Mouse (Mus musculus): ENCODE measurements at regions not wholly inside any gene's neighbourhood (a gene's known extent, or its start where the extent isn't known, plus 50 kb on each side); places are given as distances from the start of the nearest gene placed in this dataset.
A peak's percentile ranks its signal among the peaks of the same experiment; 100 is the strongest.

DNA sequence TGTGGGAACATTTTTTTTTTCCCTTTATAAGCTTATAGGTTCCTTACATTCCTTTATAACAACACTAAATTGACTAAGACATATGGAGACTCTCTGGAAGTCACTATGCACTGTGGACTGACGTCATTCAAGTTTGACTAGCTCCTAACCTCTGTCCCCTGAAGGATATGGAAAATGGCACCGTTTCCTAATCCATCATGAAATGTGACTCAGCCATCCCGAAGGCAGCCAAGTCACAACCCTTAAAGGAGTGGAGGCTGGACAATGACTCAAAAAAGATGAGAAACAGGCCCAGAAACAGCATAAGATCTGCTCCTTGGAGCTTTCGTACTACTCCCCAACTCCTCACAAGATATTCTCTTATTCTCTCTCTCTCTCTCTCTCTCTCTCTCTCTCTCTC, 253.5 kb downstream of the Hhipl2 start:
- Histone ChIP-seq H3K4me1 (replicated peaks; ENCODE audit: control insufficient read depth, insufficient read depth) (no peaks in the 10 kb centered on the region), H3K36me3 (ENCODE audit: control insufficient read depth, insufficient read depth, low read length) (no peaks in the 10 kb centered on the region), H3K9me3 (ENCODE audit: control insufficient read depth, low read length) (no peaks in the 10 kb centered on the region), H3K4me2 (replicated peaks; ENCODE audit: low read depth) (no peak overlapping the region), H3K4me3 (ENCODE audit: low read depth, low read length) (no peak overlapping the region), H3K27me3 (ENCODE audit: control insufficient read depth, insufficient read depth, low read length) (no peaks in the 10 kb centered on the region), H3K27ac (replicated peaks) (no peak overlapping the region), H3K9ac (ENCODE audit: low read length) (no peak overlapping the region)
- DNase-seq (ENCODE audit: low spot score) (no peak), ATAC-seq (ENCODE audit: low FRiP score, low TSS enrichment) (peak; percentile 65; the same call in 1 of the 2 replicates)
- TF ChIP-seq EP300 (optimal IDR thresholded peaks at IDR 0.05): no peak
- no peak for TF ChIP-seq CTCF (IDR thresholded peaks at IDR 0.05; ENCODE audit: low read depth)
- WGBS: 33% methylated on average over 4 of the region's 4 CpGs

DNA sequence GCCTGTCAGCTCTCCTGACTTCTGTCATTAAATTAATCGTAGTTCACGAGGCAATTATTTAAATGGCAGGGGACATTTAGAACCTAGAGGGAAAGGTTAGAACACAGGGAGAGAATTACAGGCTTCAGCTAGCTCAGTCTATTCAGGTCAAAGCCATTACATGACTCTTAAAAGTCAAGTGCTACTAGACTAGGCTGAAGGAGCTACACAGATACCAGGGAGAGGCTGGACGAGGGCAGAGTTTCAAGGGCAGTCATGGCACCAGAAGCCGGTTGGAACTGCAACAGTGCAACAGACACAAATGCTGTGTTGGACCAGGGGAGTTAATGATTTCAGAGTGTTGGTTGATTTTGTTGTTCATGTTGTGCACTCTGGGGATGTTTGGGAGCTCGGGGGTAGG, 254.5 kb downstream of the Hhipl2 start:
- ATAC-seq (ENCODE audit: low FRiP score, low TSS enrichment) (no peak), DNase-seq (ENCODE audit: low spot score) (no peak)
- no peak overlapping the region for H3K4me3 ChIP-seq (ENCODE audit: low read depth, low read length)
- WGBS: 87% methylated on average over 5 of the region's 5 CpGs
- H3K4me1 ChIP-seq (replicated peaks; ENCODE audit: control insufficient read depth, insufficient read depth): no peaks in the 10 kb centered on the region
- TF ChIP-seq EP300 (optimal IDR thresholded peaks at IDR 0.05) (no peak), CTCF (IDR thresholded peaks at IDR 0.05; ENCODE audit: low read depth) (no peak)
- no peaks in the 10 kb centered on the region for H3K27me3 ChIP-seq (ENCODE audit: control insufficient read depth, insufficient read depth, low read length)
- H3K9ac ChIP-seq (ENCODE audit: low read length): no peak overlapping the region
- no peaks in the 10 kb centered on the region for H3K36me3 ChIP-seq (ENCODE audit: control insufficient read depth, insufficient read depth, low read length)
- no peak overlapping the region for H3K27ac ChIP-seq (replicated peaks)
- H3K9me3 ChIP-seq (ENCODE audit: control insufficient read depth, low read length): no peaks in the 10 kb centered on the region
- H3K4me2 ChIP-seq (replicated peaks; ENCODE audit: low read depth): no peak overlapping the region

DNA sequence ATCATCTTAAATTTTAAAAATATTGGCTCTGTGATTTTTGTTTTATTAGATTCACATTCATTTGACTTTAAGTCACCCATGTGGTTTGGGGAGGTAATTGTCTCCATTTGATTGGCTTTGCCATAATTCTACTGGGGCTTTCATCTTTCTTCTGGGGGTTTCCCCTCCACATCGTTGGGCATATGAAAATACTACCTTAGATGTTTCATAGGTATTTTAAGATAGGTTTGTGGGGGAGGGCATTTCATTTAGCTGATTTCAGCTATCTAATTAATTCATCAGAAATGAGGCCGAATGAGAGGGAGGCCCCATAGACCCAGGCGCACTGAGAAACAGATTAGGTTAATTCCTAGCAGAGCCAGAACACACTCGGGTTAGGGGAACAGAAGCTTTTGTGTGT, 259.6 kb downstream of the Hhipl2 start:
- ATAC-seq (ENCODE audit: low FRiP score, low TSS enrichment) (no peak), DNase-seq (ENCODE audit: low spot score) (no peak)
- Histone ChIP-seq H3K9me3 (ENCODE audit: control insufficient read depth, low read length) (no peaks in the 10 kb centered on the region), H3K4me2 (replicated peaks; ENCODE audit: low read depth) (no peak overlapping the region), H3K4me3 (ENCODE audit: low read depth, low read length) (no peak overlapping the region), H3K27ac (replicated peaks) (no peak overlapping the region), H3K9ac (ENCODE audit: low read length) (no peak overlapping the region), H3K36me3 (ENCODE audit: control insufficient read depth, insufficient read depth, low read length) (no peaks in the 10 kb centered on the region), H3K27me3 (ENCODE audit: control insufficient read depth, insufficient read depth, low read length) (no peaks in the 10 kb centered on the region), H3K4me1 (replicated peaks; ENCODE audit: control insufficient read depth, insufficient read depth) (no peaks in the 10 kb centered on the region)
- 85% methylated on average over 4 of the region's 4 CpGs for WGBS
- TF ChIP-seq EP300 (optimal IDR thresholded peaks at IDR 0.05) (no peak), CTCF (IDR thresholded peaks at IDR 0.05; ENCODE audit: low read depth) (no peak)

DNA sequence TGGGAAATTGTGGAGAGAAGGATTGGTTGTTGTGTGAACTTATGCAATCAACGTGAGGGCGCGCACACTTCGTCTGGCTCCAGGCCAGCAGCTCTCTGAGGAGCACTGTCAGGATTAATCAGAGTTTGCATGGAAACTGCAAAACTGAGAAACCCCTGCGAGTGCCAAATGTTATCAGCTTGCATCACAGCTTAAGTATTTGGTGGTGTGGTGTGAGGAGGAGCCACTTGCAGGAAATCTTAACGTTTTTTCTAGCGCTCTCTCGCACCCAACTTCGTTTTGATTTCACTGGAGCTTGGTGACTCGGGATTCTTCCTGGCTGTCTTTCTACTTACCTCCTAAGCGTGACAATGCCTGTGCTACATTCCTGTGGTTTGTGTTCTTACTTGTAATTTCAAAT, 261.9 kb downstream of the Hhipl2 start:
- DNase-seq (ENCODE audit: low spot score): peak; percentile 37
- Histone ChIP-seq H3K4me2 (replicated peaks; ENCODE audit: low read depth) (no peak overlapping the region), H3K4me1 (replicated peaks; ENCODE audit: control insufficient read depth, insufficient read depth) (no peaks in the 10 kb centered on the region), H3K9me3 (ENCODE audit: control insufficient read depth, low read length) (no peaks in the 10 kb centered on the region), H3K27me3 (ENCODE audit: control insufficient read depth, insufficient read depth, low read length) (no peaks in the 10 kb centered on the region), H3K27ac (replicated peaks) (no peak overlapping the region; the same call in 1 of the 2 replicates), H3K9ac (ENCODE audit: low read length) (no peak overlapping the region), H3K36me3 (ENCODE audit: control insufficient read depth, insufficient read depth, low read length) (no peaks in the 10 kb centered on the region), H3K4me3 (ENCODE audit: low read depth, low read length) (no peak overlapping the region)
- TF ChIP-seq CTCF (IDR thresholded peaks at IDR 0.05; ENCODE audit: low read depth) (no peak), EP300 (optimal IDR thresholded peaks at IDR 0.05) (no peak)
- 24% methylated on average over 11 of the region's 11 CpGs for WGBS
- no peak for ATAC-seq (ENCODE audit: low FRiP score, low TSS enrichment)

DNA sequence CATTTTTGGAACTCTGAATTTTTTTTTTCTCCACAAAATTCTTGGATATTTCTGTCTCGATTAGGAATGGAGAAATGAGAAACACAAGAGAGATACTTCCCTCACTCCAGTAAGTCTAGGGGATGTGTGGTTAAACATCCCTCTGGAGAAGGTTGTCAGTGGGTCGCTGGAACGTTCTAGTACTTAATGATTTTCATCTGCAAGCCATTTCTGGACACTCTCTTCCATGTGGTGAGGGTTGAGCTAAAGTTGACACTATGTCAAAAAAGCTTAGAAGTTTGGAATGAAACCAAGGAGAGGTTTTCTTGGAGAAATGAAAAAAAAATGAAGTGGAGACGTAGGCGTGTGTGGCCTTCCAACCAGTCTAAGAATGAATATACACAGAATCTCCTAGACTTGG, 268.0 kb downstream of the Hhipl2 start:
- Histone ChIP-seq H3K27ac (replicated peaks) (no peak overlapping the region), H3K4me3 (ENCODE audit: low read depth, low read length) (no peak overlapping the region), H3K4me1 (replicated peaks; ENCODE audit: control insufficient read depth, insufficient read depth) (no peaks in the 10 kb centered on the region), H3K9ac (ENCODE audit: low read length) (no peak overlapping the region), H3K27me3 (ENCODE audit: control insufficient read depth, insufficient read depth, low read length) (no peaks in the 10 kb centered on the region), H3K36me3 (ENCODE audit: control insufficient read depth, insufficient read depth, low read length) (no peaks in the 10 kb centered on the region), H3K9me3 (ENCODE audit: control insufficient read depth, low read length) (no peaks in the 10 kb centered on the region), H3K4me2 (replicated peaks; ENCODE audit: low read depth) (no peak overlapping the region)
- ATAC-seq (ENCODE audit: low FRiP score, low TSS enrichment): no peak
- no peak for DNase-seq (ENCODE audit: low spot score)
- TF ChIP-seq CTCF (IDR thresholded peaks at IDR 0.05; ENCODE audit: low read depth) (no peak), EP300 (optimal IDR thresholded peaks at IDR 0.05) (no peak)
- 64% methylated on average over 5 of the region's 5 CpGs for WGBS

DNA sequence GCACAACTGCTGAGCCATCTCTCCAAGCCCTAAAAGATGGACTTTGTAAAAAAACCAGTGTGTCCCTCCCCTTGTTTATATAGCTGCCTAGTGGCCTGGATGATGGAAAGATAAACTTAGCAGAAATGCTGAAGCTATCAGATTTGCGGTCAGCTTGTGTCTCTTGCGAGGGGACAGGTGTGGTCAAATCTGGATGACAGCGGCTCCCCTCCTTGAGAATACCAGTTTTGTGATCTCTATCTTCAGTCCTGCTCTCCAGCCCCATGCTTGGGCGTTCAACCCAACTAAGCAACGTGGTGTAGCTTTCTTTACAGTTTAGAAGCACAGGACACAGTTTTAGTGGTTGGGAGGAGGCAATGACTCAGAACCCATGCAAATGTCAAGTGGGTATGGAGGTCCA, 274.7 kb downstream of the Hhipl2 start:
- no peak for DNase-seq (ENCODE audit: low spot score)
- no peak for ATAC-seq (ENCODE audit: low FRiP score, low TSS enrichment)
- H3K27ac ChIP-seq (replicated peaks): no peak overlapping the region
- H3K4me3 ChIP-seq (ENCODE audit: low read depth, low read length): no peak overlapping the region
- H3K9me3 ChIP-seq (ENCODE audit: control insufficient read depth, low read length): no peaks in the 10 kb centered on the region
- H3K4me1 ChIP-seq (replicated peaks; ENCODE audit: control insufficient read depth, insufficient read depth): no peaks in the 10 kb centered on the region
- TF ChIP-seq CTCF (IDR thresholded peaks at IDR 0.05; ENCODE audit: low read depth): no peak
- no peaks in the 10 kb centered on the region for H3K27me3 ChIP-seq (ENCODE audit: control insufficient read depth, insufficient read depth, low read length)
- WGBS: 79% methylated on average over 5 of the region's 5 CpGs
- no peak overlapping the region for H3K4me2 ChIP-seq (replicated peaks; ENCODE audit: low read depth)
- H3K9ac ChIP-seq (ENCODE audit: low read length): no peak overlapping the region
- no peaks in the 10 kb centered on the region for H3K36me3 ChIP-seq (ENCODE audit: control insufficient read depth, insufficient read depth, low read length)
